Mouse (Mus musculus) heart, postnatal 0 days (tissue): Measurements from ENCODE around the gene Ptafr. TPM values are rescaled to one million over a fixed set of nuclear protein-coding genes. Genes with fewer than 3 reads are reported as not detected.

Source experiments
- ATAC-seq: fragments of 200-750 bp; cut with Nextera tagmentation; 2 replicates; pipeline ENCODE4 v1.8.0; 2017; ENCODE audit warnings: low read depth, moderate number of reproducible peaks, moderate library complexity; ENCODE audit not compliant: insufficient read depth
- DNase-seq: peaks from one replicate; pipeline ENCODE4 v3.0.0-alpha.2; 2016; ENCODE audit warnings: low spot score
- H3K27ac ChIP-seq: fragments of 300-500 bp; sonication (generic); 2 replicates; pipeline ENCODE4 v1.5.1; 2014; ENCODE audit warnings: low read depth, mild to moderate bottlenecking
- H3K27me3 ChIP-seq: fragments of 300-500 bp; sonication (generic); 2 replicates; pipeline ENCODE4 v1.6.1; 2014; ENCODE audit warnings: low read length, mixed read lengths; ENCODE audit not compliant: control insufficient read depth, insufficient read depth
- H3K36me3 ChIP-seq: fragments of 300-500 bp; sonication (generic); replicated peaks from 2 replicates; pipeline ENCODE4 v1.6.1; 2014; ENCODE audit warnings: low read length, mixed read lengths; ENCODE audit not compliant: control insufficient read depth, insufficient read depth
- H3K4me1 ChIP-seq: fragments of 300-500 bp; sonication (generic); 2 replicates; pipeline ENCODE4 v1.6.1; 2014; ENCODE audit warnings: antibody characterized with exemption; ENCODE audit not compliant: control insufficient read depth, insufficient read depth
- H3K4me2 ChIP-seq: fragments of 300-500 bp; sonication (generic); 2 replicates; pipeline ENCODE4 v1.6.1; 2014; ENCODE audit warnings: low read depth, mild to moderate bottlenecking, low read length, moderate library complexity
- H3K4me3 ChIP-seq: fragments of 300-500 bp; sonication (generic); 2 replicates; pipeline ENCODE4 v1.5.1; 2014; ENCODE audit warnings: low read depth, low read length
- H3K9ac ChIP-seq: fragments of 300-500 bp; sonication (generic); replicated peaks from 2 replicates; pipeline ENCODE4 v1.6.1; 2014; ENCODE audit warnings: low read depth, low read length, mixed read lengths
- H3K9me3 ChIP-seq: fragments of 300-500 bp; sonication (generic); replicated peaks from 2 replicates; pipeline ENCODE4 v1.6.1; 2016; ENCODE audit warnings: low read length; ENCODE audit not compliant: control insufficient read depth
- CTCF ChIP-seq: IDR thresholded peaks from 2 replicates; pipeline ENCODE4 v1.5.1; 2016; ENCODE audit warnings: antibody characterized with exemption, control low read depth, low read depth
- EP300 ChIP-seq: IDR thresholded peaks from 2 replicates; pipeline ENCODE4 v1.6.1; 2016; ENCODE audit warnings: antibody characterized with exemption, low read depth
- WGBS: fragments of 180-500 bp; shearing (Covaris S2); extraction: QIAGEN DNeasy Blood & Tissue Kit; methylation state at CpG from one replicate; pipeline ENCODE4 v1.1.7; 2014; 5-methylcytosine and 5-hydroxymethylcytosine counted together
- polyA plus RNA-seq: library from polyadenylated mRNA; unstranded; fragments of >200 nt; fragmentation: Nextera tagmentation; extraction: Ambion mirVana; gene quantifications from 2 replicates; pipeline ENCODE4 v1.2.1, GENCODE M21; 2015
- total RNA-seq: library from RNA; depleted of rRNA; stranded (reverse); fragments of >200 nt; gene quantifications from 2 replicates; pipeline ENCODE4 v1.2.3, GENCODE M21; 2014; ENCODE audit warnings: low replicate concordance

The Ptafr gene
- total and polyA plus RNA-seq, 2 experiments from 2014 or later = 0.08 to 0.61 TPM

DNA sequence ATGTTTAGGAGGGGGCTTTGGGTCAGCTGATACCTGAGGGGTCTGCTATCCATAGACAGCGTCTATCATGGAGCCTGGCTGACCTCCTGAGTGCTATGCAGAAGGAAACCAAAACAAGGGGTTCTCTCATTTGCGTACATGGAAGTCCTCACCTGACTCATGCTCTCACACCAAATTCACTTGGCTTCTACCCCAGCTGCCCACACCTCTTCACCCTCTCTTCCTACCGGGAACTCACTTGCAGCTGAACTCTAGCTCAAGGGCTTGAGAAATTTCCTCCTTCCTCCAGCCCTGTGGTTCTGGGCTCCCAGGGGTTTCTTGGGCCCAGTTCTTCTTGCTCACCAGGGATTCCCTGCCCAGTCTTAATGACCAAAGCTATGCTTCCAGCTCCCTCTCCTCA, 606 bp upstream of the Ptafr start:
- 53% methylated on average over 3 of the region's 3 CpGs for WGBS
- H3K27ac ChIP-seq = no peak overlapping the region
- H3K4me3 ChIP-seq = no peak overlapping the region
- H3K4me2 ChIP-seq = no peak overlapping the region
- TF ChIP-seq EP300 = no peak
- no peak for TF ChIP-seq CTCF
- H3K4me1 ChIP-seq = no peaks in the 10 kb centered on the region; the same call in 1 of the 2 replicates
- H3K36me3 ChIP-seq = no peaks in the 10 kb centered on the region
- no peaks in the 10 kb centered on the region for H3K27me3 ChIP-seq
- DNase-seq (no peak), ATAC-seq (no peak)
- H3K9ac ChIP-seq = no peak overlapping the region
- no peaks in the 10 kb centered on the region for H3K9me3 ChIP-seq

DNA sequence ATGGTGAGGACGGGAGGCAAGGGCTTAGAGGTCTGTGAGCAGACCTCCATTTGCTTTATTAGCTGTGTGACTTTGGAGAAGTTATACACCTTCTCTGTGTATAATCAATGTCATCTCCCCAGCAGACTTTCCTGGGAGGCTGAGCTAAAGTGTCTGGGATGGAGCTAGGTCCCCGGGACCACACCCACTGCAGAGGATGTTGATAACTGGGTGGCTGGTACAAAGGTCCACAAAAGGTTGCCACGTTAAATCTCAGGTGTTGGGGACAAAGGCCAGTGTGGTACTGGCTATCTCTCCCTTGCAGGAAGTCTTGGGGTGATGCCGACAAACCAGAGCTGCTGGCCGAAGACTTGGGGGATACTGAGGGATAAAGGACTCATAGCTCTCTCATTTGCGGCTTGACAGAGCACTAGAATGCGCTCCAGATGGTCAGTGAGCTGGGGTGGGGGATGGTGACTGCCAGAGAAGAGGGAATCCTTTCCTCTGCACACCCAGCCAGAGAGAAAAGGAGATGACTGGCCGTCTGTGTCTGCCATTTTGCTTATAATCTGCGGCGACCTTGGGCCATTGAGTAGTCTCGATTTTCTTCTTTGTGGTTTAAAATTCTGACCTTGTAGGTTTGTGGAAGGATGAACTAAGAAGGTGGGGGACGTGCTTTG, 1.4 kb downstream of the Ptafr start:
- TF ChIP-seq EP300 (no peak), CTCF (no peak)
- Histone ChIP-seq H3K9me3 (no peaks in the 10 kb centered on the region), H3K4me3 (no peak overlapping the region), H3K27ac (no peak overlapping the region), H3K36me3 (no peaks in the 10 kb centered on the region), H3K9ac (no peak overlapping the region), H3K4me2 (no peak overlapping the region), H3K4me1 (no peaks in the 10 kb centered on the region; the same call in 1 of the 2 replicates), H3K27me3 (no peaks in the 10 kb centered on the region)
- ATAC-seq = no peak
- 71% methylated on average over 12 of the region's 12 CpGs for WGBS
- no peak for DNase-seq

DNA sequence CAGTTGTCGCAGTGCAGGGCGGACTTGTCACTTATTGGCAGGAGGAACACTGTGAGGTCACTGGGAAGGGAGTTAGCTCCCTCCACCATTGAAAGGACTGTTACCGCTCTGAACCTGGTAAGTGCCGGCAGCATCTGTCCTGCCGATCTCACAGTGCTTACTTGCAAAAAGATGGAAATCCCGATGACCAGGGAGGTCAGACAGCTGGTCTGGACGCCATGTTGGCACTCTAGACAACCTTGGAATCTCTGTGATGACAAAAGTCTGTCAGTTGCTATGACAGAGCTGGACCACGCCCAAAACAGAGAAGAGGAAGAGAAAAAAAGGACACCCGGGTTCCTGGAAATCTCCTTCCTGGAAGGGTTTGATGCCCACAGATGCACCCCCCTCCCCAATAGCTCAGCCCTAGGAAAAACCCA, 3.5 kb downstream of the Ptafr start:
- Histone ChIP-seq H3K9me3 (no peaks in the 10 kb centered on the region), H3K36me3 (no peaks in the 10 kb centered on the region), H3K4me1 (no peaks in the 10 kb centered on the region; the same call in 1 of the 2 replicates), H3K27me3 (no peaks in the 10 kb centered on the region), H3K9ac (no peak overlapping the region), H3K4me3 (no peak overlapping the region), H3K4me2 (no peak overlapping the region), H3K27ac (no peak overlapping the region)
- DNase-seq (peak; percentile 20), ATAC-seq (no peak)
- WGBS = 53% methylated on average over 9 of the region's 9 CpGs
- TF ChIP-seq EP300 (no peak), CTCF (no peak)

DNA sequence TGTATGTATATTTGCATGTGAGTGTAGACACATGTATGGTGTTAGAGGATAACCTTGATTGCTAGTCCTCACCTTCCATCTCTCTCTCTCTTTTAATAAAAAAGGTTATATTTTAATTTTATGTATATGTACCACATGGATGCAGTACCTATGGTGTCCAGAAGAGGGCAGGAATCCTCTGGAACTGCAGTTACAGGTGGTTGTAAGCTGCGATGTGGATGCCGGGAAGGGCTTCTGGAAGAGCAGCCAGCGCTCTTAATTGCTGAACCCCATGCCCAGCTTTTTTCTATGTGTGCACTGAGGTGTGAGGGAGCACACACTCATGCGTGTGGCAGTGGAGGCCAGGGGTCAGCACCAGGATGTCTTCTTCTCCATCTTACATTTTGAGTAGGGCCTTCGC, 5.2 kb downstream of the Ptafr start:
- DNase-seq (no peak), ATAC-seq (no peak)
- Histone ChIP-seq H3K27ac (no peak overlapping the region), H3K36me3 (no peaks in the 10 kb centered on the region), H3K27me3 (no peaks in the 10 kb centered on the region), H3K4me2 (no peak overlapping the region), H3K9me3 (no peaks in the 10 kb centered on the region), H3K9ac (no peak overlapping the region), H3K4me1 (peaks cover 7% of the 10 kb centered on the region), H3K4me3 (no peak overlapping the region)
- TF ChIP-seq CTCF = peak; percentile 34
- no peak for TF ChIP-seq EP300
- WGBS = 89% methylated on average over 5 of the region's 5 CpGs

GRCm38 (mm10) chr4:132571190-132571589, 7.3 kb downstream of the Ptafr start:
- Histone ChIP-seq H3K27me3 (no peaks in the 10 kb centered on the region), H3K4me3 (no peak overlapping the region), H3K4me2 (no peak overlapping the region), H3K27ac (no peak overlapping the region), H3K9me3 (no peaks in the 10 kb centered on the region), H3K4me1 (peaks cover 7% of the 10 kb centered on the region), H3K36me3 (no peaks in the 10 kb centered on the region), H3K9ac (no peak overlapping the region)
- no peak for ATAC-seq
- no peak for DNase-seq
- WGBS = 87% methylated on average over 9 of the region's 9 CpGs
- TF ChIP-seq EP300 = no peak
- TF ChIP-seq CTCF = no peak

DNA sequence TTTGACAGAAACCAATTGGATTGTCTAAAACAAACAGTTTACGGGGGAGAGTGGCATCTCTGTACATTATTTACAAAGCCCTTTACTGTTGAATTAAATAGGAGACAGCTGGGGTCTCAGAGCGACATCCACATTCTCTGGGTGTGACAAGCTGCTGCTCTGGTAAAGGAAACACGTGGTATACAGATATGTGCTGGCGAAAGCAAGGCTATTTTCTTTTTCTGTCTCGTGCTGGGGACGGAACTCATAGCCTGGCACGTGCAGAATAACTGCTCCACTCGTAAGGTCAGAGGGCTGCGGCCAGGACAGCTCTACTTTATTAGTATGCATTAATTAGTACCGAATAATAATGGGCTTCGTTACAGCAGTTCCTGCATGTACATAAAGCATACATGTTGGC, 9.5 kb downstream of the Ptafr start:
- Histone ChIP-seq H3K4me2 (peak overlapping the region; percentile 11; the same call in 1 of the 2 replicates), H3K27me3 (no peaks in the 10 kb centered on the region), H3K36me3 (no peaks in the 10 kb centered on the region), H3K27ac (no peak overlapping the region), H3K4me3 (no peak overlapping the region), H3K9me3 (no peaks in the 10 kb centered on the region), H3K4me1 (peaks cover 7% of the 10 kb centered on the region), H3K9ac (no peak overlapping the region)
- TF ChIP-seq EP300 = no peak
- no peak for TF ChIP-seq CTCF
- 29% methylated on average over 11 of the region's 11 CpGs for WGBS
- DNase-seq = peak; percentile 79
- ATAC-seq = peak; percentile 81
